Mouse (Mus musculus) G1E (cell line): Measurements from ENCODE around the gene Tnfrsf4.

Experiments
- CTCF ChIP-seq: IDR thresholded peaks from 2 replicates; pipeline ENCODE4 v1.5.1; 2012; ENCODE audit warnings: low read depth, low read length, inconsistent platforms, mixed read lengths
- GATA1 ChIP-seq: IDR thresholded peaks from 2 replicates; pipeline ENCODE4 v1.6.1; 2012; ENCODE audit warnings: borderline replicate concordance, low read length, inconsistent platforms, mixed read lengths

- TF ChIP-seq CTCF, result no peak
- TF ChIP-seq GATA1, result no peak
These were observed 32.1 kb upstream of the Tnfrsf4 start for GRCm38 (mm10) chr4:155981436-155982082.
